Mouse (Mus musculus) liver, adult 2 months (tissue): ENCODE results near the gene Fhl3. TPM values are rescaled to one million over a fixed set of nuclear protein-coding genes. Genes with fewer than 3 reads are reported as not detected.

Experiments
- DNase-seq: peaks from one replicate; pipeline ENCODE4 v3.0.0-alpha.2; 2011; ENCODE audit warnings: low read depth, low spot score; ENCODE audit errors: extremely low read depth
- H3K27ac ChIP-seq: fragments of 200-500 bp; replicated peaks from 2 replicates; pipeline ENCODE4 v1.5.1; 2012; ENCODE audit warnings: low read depth, mild to moderate bottlenecking, control low read depth, inconsistent platforms, low read length; ENCODE audit not compliant: insufficient read depth
- H3K27me3 ChIP-seq: fragments of 200-500 bp; 2 replicates; pipeline ENCODE4 v1.6.1; 2012; ENCODE audit warnings: mild to moderate bottlenecking, moderate library complexity, low read length, inconsistent platforms; ENCODE audit not compliant: control insufficient read depth, insufficient read depth
- H3K36me3 ChIP-seq: fragments of 200-500 bp; 2 replicates; pipeline ENCODE4 v1.6.1; 2012; ENCODE audit warnings: low read length, inconsistent platforms; ENCODE audit not compliant: control insufficient read depth, insufficient read depth
- H3K4me1 ChIP-seq: fragments of 200-500 bp; 2 replicates; pipeline ENCODE4 v1.6.1; 2011; ENCODE audit warnings: low read length; ENCODE audit not compliant: control insufficient read depth, insufficient read depth
- H3K4me3 ChIP-seq: fragments of 200-500 bp; 2 replicates; pipeline ENCODE4 v1.5.1; 2011; ENCODE audit warnings: low read depth, mild to moderate bottlenecking, control low read depth, low read length, moderate library complexity; ENCODE audit not compliant: insufficient read depth
- H3K79me2 ChIP-seq: fragments of 200-500 bp; 2 replicates; pipeline ENCODE4 v1.6.1; 2012; ENCODE audit warnings: inconsistent platforms, mild to moderate bottlenecking, low read length, moderate library complexity; ENCODE audit not compliant: control insufficient read depth, insufficient read depth
- H3K9ac ChIP-seq: fragments of 200-500 bp; 2 replicates; pipeline ENCODE4 v1.6.1; 2012; ENCODE audit warnings: low read depth, mild to moderate bottlenecking, control low read depth, inconsistent platforms, low read length
- CTCF ChIP-seq: fragments of 200-500 bp; IDR thresholded peaks from 2 replicates; pipeline ENCODE4 v1.5.1; 2011; ENCODE audit warnings: low read depth, low read length, control low read depth
- POLR2A ChIP-seq: fragments of 200-500 bp; IDR thresholded peaks from 2 replicates; pipeline ENCODE4 v1.6.1; 2011; ENCODE audit warnings: low read length, control low read depth; ENCODE audit not compliant: insufficient read depth; ENCODE audit errors: extremely low read depth
- WGBS: fragments of 180-500 bp; shearing (Covaris S2); methylation state at CpG from one replicate; pipeline ENCODE4 v1.1.7; 2018; 5-methylcytosine and 5-hydroxymethylcytosine counted together
- polyA plus RNA-seq: library from polyadenylated mRNA; depleted of rRNA; stranded (reverse); fragments of >200 nt; gene quantifications from 2 replicates; pipeline ENCODE4 v1.2.3, GENCODE M21; 2012
- total RNA-seq: library from RNA; depleted of rRNA; stranded (reverse); fragments of >200 nt; gene quantifications from 2 replicates; pipeline ENCODE4 v1.2.3, GENCODE M21; 2014

Fhl3 gene
- total and polyA plus RNA-seq, 2 experiments = 0.28 to 1.5 TPM

GRCm38 (mm10) chr4:124693135-124693894 is 7.2 kb upstream of the Fhl3 start, which contains the start of gene Utp11:
Gene Utp11, minus strand, starts transcription at chr4:124693600.
- H3K27me3 ChIP-seq = no peaks in the 10 kb centered on the region
- H3K27ac ChIP-seq = peak within 1 kb of the TSS; percentile 56
- under 1% methylated on average over 43 of the region's 43 CpGs for WGBS
- peak within 1 kb of the TSS; percentile 78 for H3K4me3 ChIP-seq
- H3K79me2 ChIP-seq = peaks cover 17% of the 10 kb centered on the region; the same call in 1 of the 2 replicates
- peak within 1 kb of the TSS; percentile 82 for H3K9ac ChIP-seq
- H3K4me1 ChIP-seq = peaks cover 2% of the 10 kb centered on the region; the same call in 1 of the 2 replicates
- peak; percentile 99 for DNase-seq
- TF ChIP-seq CTCF = no peak
- TF ChIP-seq POLR2A = peak; percentile 64; the same call in 1 of the 2 replicates
- H3K36me3 ChIP-seq = no peaks in the 10 kb centered on the region

DNA sequence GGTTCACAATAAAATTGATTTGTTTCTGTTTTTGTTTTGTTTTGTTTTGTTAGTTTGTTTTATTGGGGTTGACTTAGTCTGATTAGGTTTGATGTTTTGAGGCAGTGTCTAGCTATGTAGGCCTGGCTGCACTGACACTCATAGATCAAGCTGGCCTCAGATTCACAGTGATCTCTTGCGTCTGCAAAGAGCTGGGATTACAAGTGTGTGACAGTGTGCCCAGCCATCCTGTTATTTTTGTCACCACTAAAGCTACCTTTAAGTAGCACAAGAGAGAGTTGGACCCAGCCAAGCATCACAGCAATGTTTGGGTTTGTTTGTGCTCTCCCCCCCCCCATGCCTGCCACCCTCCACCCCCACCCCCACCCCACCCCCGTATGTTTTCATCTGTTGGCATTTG is 5.9 kb upstream of the Fhl3 start:
- WGBS = 88% methylated on average over 2 of the region's 2 CpGs
- no peak for TF ChIP-seq CTCF
- TF ChIP-seq POLR2A = no peak
- H3K36me3 ChIP-seq = no peaks in the 10 kb centered on the region
- H3K79me2 ChIP-seq = peaks cover 17% of the 10 kb centered on the region; the same call in 1 of the 2 replicates
- no peak for DNase-seq
- peaks cover 2% of the 10 kb centered on the region; the same call in 1 of the 2 replicates for H3K4me1 ChIP-seq
- H3K27me3 ChIP-seq = no peaks in the 10 kb centered on the region
- H3K4me3 ChIP-seq = no peak overlapping the region
- H3K27ac ChIP-seq = no peak overlapping the region
- no peak overlapping the region for H3K9ac ChIP-seq

- WGBS = 52% methylated on average over 18 of the region's 18 CpGs
- no peak overlapping the region for H3K9ac ChIP-seq
- no peak for DNase-seq
- H3K4me3 ChIP-seq = no peak overlapping the region
- H3K79me2 ChIP-seq = peaks cover 12% of the 10 kb centered on the region; the same call in 1 of the 2 replicates
- TF ChIP-seq CTCF = no peak
- no peak for TF ChIP-seq POLR2A
- H3K36me3 ChIP-seq = no peaks in the 10 kb centered on the region
- peaks cover under 1% of the 10 kb centered on the region; the same call in 1 of the 2 replicates for H3K4me1 ChIP-seq
- H3K27ac ChIP-seq = no peak overlapping the region
- H3K27me3 ChIP-seq = peaks cover 3% of the 10 kb centered on the region; the same call in 1 of the 2 replicates
These were observed 4.5 kb upstream of the Fhl3 start for GRCm38 (mm10) chr4:124695786-124696516.

GRCm38 (mm10) chr4:124699791-124700190 is 710 bp upstream of the Fhl3 start:
- H3K79me2 ChIP-seq = no peaks in the 10 kb centered on the region
- H3K27me3 ChIP-seq = peaks cover 3% of the 10 kb centered on the region; the same call in 1 of the 2 replicates
- H3K27ac ChIP-seq = no peak overlapping the region
- no peak for TF ChIP-seq CTCF
- TF ChIP-seq POLR2A = no peak
- no peak for DNase-seq
- H3K36me3 ChIP-seq = no peaks in the 10 kb centered on the region
- H3K9ac ChIP-seq = no peak overlapping the region
- H3K4me3 ChIP-seq = no peak overlapping the region
- 78% methylated on average over 6 of the region's 6 CpGs for WGBS
- peaks cover 3% of the 10 kb centered on the region for H3K4me1 ChIP-seq

DNA sequence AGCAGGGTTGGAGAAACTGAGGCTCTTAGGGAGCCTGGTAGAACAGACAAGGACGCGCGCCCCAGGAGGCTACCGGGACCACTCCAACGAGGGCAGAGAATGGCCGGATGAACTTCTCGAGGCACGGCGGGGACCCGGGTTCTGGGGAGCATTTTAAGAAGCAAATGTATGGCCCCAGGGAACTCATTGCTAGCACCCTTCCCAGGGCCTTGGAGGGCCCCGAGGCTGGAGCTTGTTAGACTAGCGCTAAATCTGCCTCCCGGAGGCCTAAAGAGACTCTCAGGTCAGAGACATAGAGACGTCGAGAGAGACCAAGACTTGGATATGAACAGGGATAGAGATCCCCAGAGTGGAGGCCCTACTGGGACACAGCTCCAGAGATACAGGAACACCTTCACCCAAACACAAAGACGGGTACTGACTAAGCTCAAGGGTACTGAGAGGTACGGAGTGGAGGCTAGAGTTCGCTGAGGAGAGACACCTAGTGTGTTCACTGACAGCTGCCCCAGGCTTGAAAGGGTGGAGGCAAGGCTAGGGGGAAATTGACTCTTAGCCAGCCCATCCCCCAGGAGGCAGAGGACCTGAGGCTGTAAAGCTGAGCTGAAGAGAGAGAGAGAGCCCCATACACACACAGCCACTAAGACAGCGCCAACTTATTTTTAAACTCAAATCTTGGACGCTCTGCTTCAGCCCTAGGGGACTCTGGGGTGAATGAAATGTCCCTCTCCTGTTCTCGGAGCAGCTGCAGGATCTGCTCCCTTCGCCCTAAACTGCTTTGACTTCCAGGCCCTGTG is 748 bp downstream of the Fhl3 start:
- H3K4me3 ChIP-seq = peak overlapping the region; percentile 89
- TF ChIP-seq POLR2A (no peak), CTCF (no peak)
- H3K4me1 ChIP-seq = peaks cover 5% of the 10 kb centered on the region
- DNase-seq = no peak
- no peak overlapping the region for H3K27ac ChIP-seq
- WGBS = 30% methylated on average over 22 of the region's 22 CpGs
- peaks cover 3% of the 10 kb centered on the region; the same call in 1 of the 2 replicates for H3K27me3 ChIP-seq
- H3K9ac ChIP-seq = peak overlapping the region; percentile 84
- no peaks in the 10 kb centered on the region for H3K79me2 ChIP-seq
- no peaks in the 10 kb centered on the region for H3K36me3 ChIP-seq
